Mouse (Mus musculus) right cerebral cortex, postnatal 14 days (tissue): ENCODE data around the gene Trim34a.
"Not testable (repeated sequence)": the region's sequence is repeated elsewhere in the genome, so short reads cannot be mapped to it uniquely, and the experiment has no call there.

ENCODE experiments used
- DNase-seq: peaks from one replicate; pipeline ENCODE4 v3.0.0; 2022

Trim34a gene

GRCm38 (mm10) chr7:104244287-104245181, at the start of gene Trim34a:
TSS of gene Trim34a (plus strand) at chr7:104244457.
- no peak for DNase-seq

- no peak for DNase-seq
Observed at GRCm38 (mm10) chr7:104195885-104196284, 48.4 kb upstream of the Trim34a start, which contains the start of gene Olfr649. TSS of gene Olfr649 (minus strand) at chr7:104195985.

- DNase-seq = peak; percentile 38
Observed at GRCm38 (mm10) chr7:104199822-104200221, 44.4 kb upstream of the Trim34a start.

GRCm38 (mm10) chr7:104206197-104206596, 38.1 kb upstream of the Trim34a start:
- no peak for DNase-seq

- no peak for DNase-seq
Observed at GRCm38 (mm10) chr7:104216011-104216535, 28.2 kb upstream of the Trim34a start.

- no peak for DNase-seq
Observed at GRCm38 (mm10) chr7:104217881-104218280, 26.4 kb upstream of the Trim34a start.

GRCm38 (mm10) chr7:104218701-104219569, 25.3 kb upstream of the Trim34a start, which contains the start of gene Trim6:
TSS of gene Trim6 (plus strand) at chr7:104218793.
- DNase-seq = peak; percentile 15

GRCm38 (mm10) chr7:104231203-104231602, 13.1 kb upstream of the Trim34a start:
- DNase-seq = peak; percentile 10

GRCm38 (mm10) chr7:104240857-104241256, 3.4 kb upstream of the Trim34a start:
- no peak for DNase-seq

GRCm38 (mm10) chr7:104243616-104244015, 641 bp upstream of the Trim34a start:
- DNase-seq = no peak

- DNase-seq = not testable (repeated sequence)
Observed at GRCm38 (mm10) chr7:104260380-104260779, 16.1 kb downstream of the Trim34a start.

GRCm38 (mm10) chr7:104265335-104265734, 21.1 kb downstream of the Trim34a start:
- DNase-seq = not testable (repeated sequence)

- DNase-seq = not testable (repeated sequence)
Observed at GRCm38 (mm10) chr7:104279361-104279760, 35.1 kb downstream of the Trim34a start.

GRCm38 (mm10) chr7:104287576-104288443, 43.6 kb downstream of the Trim34a start, which contains the start of gene Trim5:
TSS of gene Trim5 (minus strand) at chr7:104288094.
- not testable (repeated sequence) for DNase-seq

- no peak for DNase-seq
Observed at GRCm38 (mm10) chr7:104290641-104291040, 46.4 kb downstream of the Trim34a start.

- DNase-seq = no peak
Observed at GRCm38 (mm10) chr7:104291638-104292400, 47.6 kb downstream of the Trim34a start.
